ENCODE assay signal across 9 mouse cellular contexts in the genomic region with DNA sequence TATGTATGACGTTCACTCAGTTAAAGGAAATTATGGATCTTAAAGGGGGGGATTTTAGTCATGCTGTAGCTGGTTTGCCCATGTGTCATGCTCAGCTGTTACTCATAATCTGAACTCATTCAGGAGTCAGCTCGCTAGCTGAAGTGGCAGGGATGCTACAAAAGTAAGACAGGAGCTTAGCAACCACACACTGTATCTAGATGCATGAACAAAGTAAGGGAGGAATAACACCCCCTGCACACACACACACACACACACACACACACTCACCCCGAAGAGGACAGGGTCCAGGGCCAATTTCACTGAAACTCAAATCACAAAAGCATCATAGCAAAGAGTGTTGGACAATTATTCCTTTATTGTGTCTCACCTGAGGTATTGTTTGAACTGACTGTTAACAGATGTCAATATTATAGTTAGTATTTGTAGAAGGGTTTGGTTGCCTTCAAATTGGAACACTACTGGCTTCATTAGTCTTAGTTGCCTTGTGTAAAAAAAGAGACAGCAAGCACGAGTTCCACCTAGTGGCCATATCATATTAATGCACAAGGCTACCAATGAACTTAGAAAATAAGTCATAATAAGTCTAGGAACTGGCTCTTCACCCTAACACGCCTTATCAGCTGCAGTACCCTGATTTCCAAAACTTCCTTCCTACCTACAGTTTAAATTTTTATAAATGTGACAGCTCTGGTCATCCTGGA. TPM values are rescaled to one million over a fixed set of nuclear protein-coding genes. Genes with fewer than 3 reads are reported as not detected.
DNase-seq lines count a peak whose midpoint lies in the region; ATAC-seq and TF ChIP-seq lines count a peak whose summit lies in the region.
"Had no signal": no experiment of that assay in that cellular context is flagged by ENCODE, and none has a peak within 500 bp of the region (broad histone marks: within the 10 kb centered on the region; RNA-seq: fewer than 3 reads in every experiment).

No protein-coding gene starts in this region.

- 39% methylated on average over 5 of the region's 5 CpGs for WGBS in liver, embryonic 14.5 days (ENCODE audit: insufficient replicate concordance)

- no peak for DNase-seq in cerebellum, adult 9-11 months
- peak in 2 of 3 experiments; percentile 17 to 19 for DNase-seq in liver, embryonic 14.5 days (ENCODE audit: low read depth in 3 of 3, low spot score in 3 of 3)
- DNase-seq in liver, result no peak
- DNase-seq in cerebellum, postnatal 10 days, result peak; percentile 33 to 59
- DNase-seq in hindlimb bud, embryonic 11.5 days (ENCODE audit: extremely low spot score, low read depth, low spot score), result peak; percentile 56
- peak; percentile 15 for DNase-seq in splenic B cell, adult 2 months (ENCODE audit: low read depth, low spot score)
- DNase-seq in yolk sac, embryonic 10.5 days (ENCODE audit: low spot score), result no peak

- no peak overlapping the region for H3K27ac ChIP-seq in liver, embryonic 14.5 days

- H3K9me3 ChIP-seq in liver, embryonic 14.5 days (ENCODE audit: control insufficient read depth, low read length), result no peaks in the 10 kb centered on the region

- no peak overlapping the region for H3K4me2 ChIP-seq in liver, embryonic 14.5 days (ENCODE audit: low read depth)

- ATAC-seq in cerebellum, adult (ENCODE audit: insufficient number of reproducible peaks, low FRiP score, low TSS enrichment), result peak; percentile 40; the same call in 1 of the 2 replicates
- ATAC-seq in liver, embryonic 14.5 days (ENCODE audit: insufficient read depth), result no peak

- no peak overlapping the region for H3K9ac ChIP-seq in liver, embryonic 14.5 days (replicated peaks)

- no peak overlapping the region for H3K4me3 ChIP-seq in liver, embryonic 14.5 days (ENCODE audit: insufficient read depth in 1 of 2, low read depth in 2 of 2, low read length in 2 of 2)
- H3K4me3 ChIP-seq: myocyte had no signal

- no peaks in the 10 kb centered on the region for H3K4me1 ChIP-seq in liver, embryonic 14.5 days (replicated peaks; ENCODE audit: control insufficient read depth in 2 of 2, insufficient read depth in 2 of 2, low read length in 1 of 2)

- H3K36me3 ChIP-seq in liver, embryonic 14.5 days (replicated peaks; ENCODE audit: control insufficient read depth, insufficient read depth, low read depth), result no peaks in the 10 kb centered on the region
- H3K36me3 ChIP-seq in splenic B cell, adult 2 months (ENCODE audit: control insufficient read depth, insufficient read depth, low read length, poor library complexity, severe bottlenecking), result no peaks in the 10 kb centered on the region

- TF ChIP-seq EP300 in liver, embryonic 14.5 days (IDR thresholded peaks at IDR 0.05; ENCODE audit: low read depth), result no peak

- no peaks in the 10 kb centered on the region for H3K27me3 ChIP-seq in liver, embryonic 14.5 days (ENCODE audit: control insufficient read depth, insufficient read depth, low read length)
- H3K27me3 ChIP-seq in splenic B cell, adult 2 months (ENCODE audit: control insufficient read depth, insufficient read depth, low read length, poor library complexity, severe bottlenecking), result no peaks in the 10 kb centered on the region

- peak; percentile 63; the same call in 1 of the 2 replicates for TF ChIP-seq CTCF in liver, embryonic 14.5 days (IDR thresholded peaks at IDR 0.05; ENCODE audit: low read depth)

RNA-seq across cellular contexts. Expression of gene Asns, which starts 32.5 kb away (rescaled TPM):
- 70.0 and 103 TPM in 2 replicates for polyA plus RNA-seq in liver, embryonic 14.5 days (2012; rRNA removed)
- polyA plus RNA-seq in liver, embryonic 14.5 days (2014; fragmentation: Nextera tagmentation; extraction: Ambion mirVana), result 309 and 341 TPM in 2 replicates

Comparison
In these comparisons a context has a peak if more than half of its experiments do, and no peak if none do; other contexts are left out.
1. DNase-seq: peak in liver, embryonic 14.5 days (2 of 3), cerebellum, postnatal 10 days (2 of 2), hindlimb bud, embryonic 11.5 days (single experiment) and splenic B cell, adult 2 months (single experiment); none in cerebellum, adult 9-11 months (single experiment), liver (single experiment) and yolk sac, embryonic 10.5 days (single experiment).